Mouse (Mus musculus) olfactory bulb, adult 2 months (tissue): ENCODE data around the gene Prkcd.

Experiments used
- CTCF ChIP-seq: fragments of 200-500 bp; IDR thresholded peaks from 2 replicates; pipeline ENCODE4 v1.5.1; 2012; ENCODE audit warnings: low read depth, mild to moderate bottlenecking, low read length, moderate library complexity; ENCODE audit not compliant: insufficient read depth
- POLR2A ChIP-seq: fragments of 200-500 bp; IDR thresholded peaks from 2 replicates; pipeline ENCODE4 v1.6.1; 2012; ENCODE audit warnings: mild to moderate bottlenecking, low read depth, low read length, moderate library complexity; ENCODE audit not compliant: insufficient read depth

DNA sequence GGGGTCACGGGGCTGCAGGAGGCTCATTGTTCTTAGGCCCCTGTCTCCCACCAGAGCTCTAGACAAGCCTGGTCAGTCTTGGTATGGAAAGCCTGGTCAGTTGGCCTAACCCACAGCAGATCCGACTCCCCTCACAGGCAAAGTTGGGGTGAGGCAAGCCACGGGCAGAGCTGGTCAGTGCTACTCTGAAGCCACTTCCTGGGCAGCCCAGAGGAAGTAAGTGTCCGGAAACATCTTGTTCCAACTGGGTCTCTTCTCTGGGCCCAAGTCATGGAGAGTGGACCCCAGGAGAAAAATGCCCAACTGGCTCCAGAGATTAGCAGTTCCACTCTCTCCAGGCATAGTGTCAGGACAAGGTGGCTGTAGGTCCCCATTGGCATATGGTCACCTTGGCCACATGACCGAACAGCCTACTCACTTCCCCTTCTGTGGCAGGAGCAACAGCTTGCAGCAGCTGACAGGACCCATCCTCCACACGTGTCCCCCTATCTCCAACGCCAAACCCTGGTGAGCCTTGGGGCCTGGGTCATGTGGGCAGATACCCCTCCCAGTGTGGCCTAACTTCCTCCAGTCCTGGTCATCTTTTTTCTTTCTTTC is 5.9 kb downstream of the Prkcd start:
- TF ChIP-seq CTCF (no peak), POLR2A (no peak)
